Mouse (Mus musculus) embryonic facial prominence, embryonic 13.5 days (tissue): ENCODE results near the gene Sik3. TPM values are rescaled to one million over a fixed set of nuclear protein-coding genes. Genes with fewer than 3 reads are reported as not detected.

Experiments
- ATAC-seq: fragments of 200-750 bp; cut with Nextera tagmentation; 2 replicates; pipeline ENCODE4 v1.8.0; 2017; ENCODE audit warnings: low read depth; ENCODE audit not compliant: insufficient number of reproducible peaks, insufficient read depth, low FRiP score, low TSS enrichment
- H3K27ac ChIP-seq: fragments of 300-500 bp; sonication (generic); 2 replicates; pipeline ENCODE4 v1.5.1; 2015; ENCODE audit warnings: moderate library complexity, mild to moderate bottlenecking, inconsistent platforms
- H3K27me3 ChIP-seq: fragments of 300-500 bp; sonication (generic); 2 replicates; pipeline ENCODE4 v1.6.1; 2015; ENCODE audit warnings: mild to moderate bottlenecking, inconsistent platforms
- H3K36me3 ChIP-seq: fragments of 300-500 bp; sonication (generic); 2 replicates; pipeline ENCODE4 v1.6.1; 2015; ENCODE audit warnings: mild to moderate bottlenecking, inconsistent platforms
- H3K4me1 ChIP-seq: fragments of 300-500 bp; sonication (generic); 2 replicates; pipeline ENCODE4 v1.6.1; 2015; ENCODE audit warnings: inconsistent platforms
- H3K4me2 ChIP-seq: fragments of 300-500 bp; sonication (generic); 2 replicates; pipeline ENCODE4 v1.6.1; 2015; ENCODE audit warnings: moderate library complexity, mild to moderate bottlenecking, inconsistent platforms
- H3K4me3 ChIP-seq: fragments of 300-500 bp; sonication (generic); 2 replicates; pipeline ENCODE4 v1.5.1; 2015; ENCODE audit warnings: mild to moderate bottlenecking, inconsistent platforms
- H3K9ac ChIP-seq: fragments of 300-500 bp; sonication (generic); 2 replicates; pipeline ENCODE4 v1.6.1; 2015; ENCODE audit warnings: mild to moderate bottlenecking, inconsistent platforms
- H3K9me3 ChIP-seq: fragments of 300-500 bp; sonication (generic); 2 replicates; pipeline ENCODE4 v1.6.1; 2016; ENCODE audit warnings: inconsistent platforms
- WGBS: fragments of 180-500 bp; shearing (Covaris S2); methylation state at CpG from one replicate; pipeline ENCODE4 v1.1.7; 2015; ENCODE audit warnings: mixed read lengths; 5-methylcytosine and 5-hydroxymethylcytosine counted together
- polyA plus RNA-seq: library from polyadenylated mRNA; unstranded; fragments of >200 nt; fragmentation: Nextera tagmentation; extraction: Ambion mirVana; gene quantifications from 2 replicates; pipeline ENCODE4 v1.2.1, GENCODE M21; 2015

Sik3 gene
- 7.4 and 9.3 TPM in 2 replicates for polyA plus RNA-seq

DNA sequence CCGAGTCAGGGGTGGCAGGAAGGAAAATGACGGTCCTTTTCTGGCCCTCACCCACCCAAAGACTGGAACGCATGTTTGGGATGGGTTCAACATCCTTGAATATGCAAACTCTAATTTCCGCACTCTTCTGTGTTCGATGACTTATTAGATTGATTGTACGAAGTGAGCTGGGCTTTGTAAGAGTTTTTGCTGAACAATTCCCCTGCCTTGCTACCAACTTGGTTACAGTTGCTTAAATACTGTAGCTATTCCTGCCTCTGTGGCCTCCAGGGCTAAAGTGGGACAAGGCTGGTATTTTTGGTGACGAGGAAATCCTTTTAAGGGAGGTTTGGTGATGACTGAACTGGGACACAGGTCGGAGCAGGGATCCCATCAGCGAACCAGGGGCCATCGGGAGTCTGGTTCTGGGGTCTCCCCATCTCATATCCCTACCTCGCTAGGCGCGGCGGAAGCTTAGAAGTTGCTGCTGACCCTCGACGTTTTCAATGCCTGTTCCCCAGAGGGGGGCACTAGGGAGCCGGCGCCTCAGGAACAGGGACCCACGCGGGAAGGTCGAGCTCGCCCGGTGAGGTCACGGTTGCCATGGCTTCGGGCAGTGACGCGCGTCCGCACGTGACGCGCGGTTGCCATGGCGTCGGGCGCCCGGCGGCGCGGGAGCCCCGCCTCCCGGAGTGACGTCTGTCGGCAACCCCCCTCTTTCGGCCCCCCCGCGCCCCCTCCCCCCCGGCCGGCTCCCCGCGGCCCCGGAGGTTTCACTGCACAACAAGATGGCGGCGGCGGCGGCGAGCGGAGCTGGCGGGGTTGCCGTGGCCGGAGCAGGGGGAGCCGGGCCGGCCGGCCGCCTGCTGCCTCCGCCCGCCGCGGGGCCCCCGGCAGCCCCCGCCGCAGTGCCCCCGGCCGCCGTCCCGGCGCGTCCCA lies at the start of gene Sik3, which contains the start of gene Pafah1b2:
Gene Sik3, plus strand, starts transcription at position 730 of the 918 bp plus-strand sequence.
Gene Pafah1b2, minus strand, starts transcription at position 600 of the 918 bp plus-strand sequence.
- ATAC-seq = peak; percentile 77
- no peaks in the 10 kb centered on the region for H3K36me3 ChIP-seq
- H3K9me3 ChIP-seq = no peaks in the 10 kb centered on the region
- H3K4me2 ChIP-seq = peak within 1 kb of the TSS; percentile 75
- 3% methylated on average over 59 of the region's 78 CpGs for WGBS
- H3K9ac ChIP-seq = peak within 1 kb of the TSS; percentile 97
- H3K27me3 ChIP-seq = no peaks in the 10 kb centered on the region
- H3K27ac ChIP-seq = peak within 1 kb of the TSS; percentile 89
- H3K4me1 ChIP-seq = peaks cover 41% of the 10 kb centered on the region
- peak within 1 kb of the TSS; percentile 96 for H3K4me3 ChIP-seq

DNA sequence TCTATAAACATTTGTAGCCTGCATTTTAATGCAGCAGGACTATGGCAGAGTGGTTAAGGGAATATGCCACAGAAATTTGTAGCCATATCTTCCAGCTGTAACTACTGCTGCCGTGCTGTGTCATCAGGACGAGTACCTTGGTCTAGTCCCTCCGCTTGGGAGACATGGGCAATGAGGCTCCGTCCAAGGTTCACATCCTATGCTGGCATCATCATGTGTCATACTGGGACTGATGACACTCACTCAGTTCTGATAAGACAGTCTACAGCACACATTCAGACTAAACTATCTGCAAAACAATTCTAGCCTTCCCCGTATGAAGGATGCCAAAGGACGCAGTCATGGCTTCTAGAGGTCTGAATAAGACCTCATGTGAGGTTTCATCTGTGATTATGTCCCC lies 49.0 kb upstream of the Sik3 start:
- ATAC-seq = no peak
- no peaks in the 10 kb centered on the region for H3K27me3 ChIP-seq
- H3K9me3 ChIP-seq = no peaks in the 10 kb centered on the region
- H3K9ac ChIP-seq = no peak overlapping the region
- H3K27ac ChIP-seq = peak overlapping the region; percentile 16; the same call in 1 of the 2 replicates
- H3K4me3 ChIP-seq = no peak overlapping the region
- peaks cover 3% of the 10 kb centered on the region; the same call in 1 of the 2 replicates for H3K4me1 ChIP-seq
- H3K4me2 ChIP-seq = no peak overlapping the region
- 90% methylated on average over 6 of the region's 6 CpGs for WGBS
- H3K36me3 ChIP-seq = peaks cover 68% of the 10 kb centered on the region

DNA sequence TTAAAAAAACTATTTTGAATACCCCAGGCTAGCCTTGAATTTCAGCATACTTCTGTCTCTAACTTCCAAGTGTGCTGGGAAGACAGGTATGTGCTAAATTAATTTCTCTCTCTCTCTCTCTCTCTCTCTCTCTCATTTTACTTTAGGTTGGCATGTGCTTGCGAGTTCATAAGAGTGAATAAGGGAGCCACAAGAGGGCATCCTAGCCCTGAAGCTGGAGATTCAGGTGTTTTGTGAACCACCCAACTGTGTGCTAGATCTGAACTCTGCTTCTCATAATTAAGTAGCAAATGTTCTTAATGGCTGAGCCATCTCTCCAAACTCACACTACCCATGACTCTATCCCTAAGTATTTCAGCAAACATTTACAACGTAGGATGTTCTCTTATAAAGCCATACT lies 35.7 kb upstream of the Sik3 start:
- WGBS = 89% methylated on average over 2 of the region's 2 CpGs
- Histone ChIP-seq H3K9ac (no peak overlapping the region), H3K27ac (no peak overlapping the region), H3K4me2 (no peak overlapping the region), H3K9me3 (no peaks in the 10 kb centered on the region), H3K4me3 (no peak overlapping the region), H3K36me3 (peaks cover 48% of the 10 kb centered on the region), H3K4me1 (peaks cover 13% of the 10 kb centered on the region), H3K27me3 (no peaks in the 10 kb centered on the region)
- no peak for ATAC-seq

DNA sequence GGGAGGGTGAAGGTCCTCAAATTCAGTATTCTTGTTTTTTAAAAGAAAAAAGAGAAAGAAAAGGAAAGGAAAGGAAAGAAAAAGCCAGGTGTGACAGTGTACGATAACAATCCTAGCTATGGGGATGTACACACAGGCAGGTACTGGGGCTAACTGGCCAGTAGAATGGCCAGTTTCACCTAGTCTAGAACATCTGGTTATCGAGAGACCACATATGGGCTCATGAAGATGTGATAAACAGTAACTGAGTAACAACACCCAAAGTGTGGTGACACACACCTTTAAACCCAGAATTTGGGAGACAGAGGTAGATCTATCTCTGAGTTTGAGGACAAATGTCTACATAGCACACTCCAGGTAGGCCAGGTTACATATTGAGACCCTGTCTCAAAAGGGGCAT lies 32.8 kb upstream of the Sik3 start:
- Histone ChIP-seq H3K4me2 (no peak overlapping the region), H3K9ac (no peak overlapping the region), H3K9me3 (no peaks in the 10 kb centered on the region), H3K4me3 (no peak overlapping the region), H3K4me1 (peaks cover 30% of the 10 kb centered on the region), H3K27me3 (no peaks in the 10 kb centered on the region), H3K36me3 (peaks cover 32% of the 10 kb centered on the region), H3K27ac (no peak overlapping the region)
- no peak for ATAC-seq
- WGBS = 89% methylated on average over 2 of the region's 2 CpGs

DNA sequence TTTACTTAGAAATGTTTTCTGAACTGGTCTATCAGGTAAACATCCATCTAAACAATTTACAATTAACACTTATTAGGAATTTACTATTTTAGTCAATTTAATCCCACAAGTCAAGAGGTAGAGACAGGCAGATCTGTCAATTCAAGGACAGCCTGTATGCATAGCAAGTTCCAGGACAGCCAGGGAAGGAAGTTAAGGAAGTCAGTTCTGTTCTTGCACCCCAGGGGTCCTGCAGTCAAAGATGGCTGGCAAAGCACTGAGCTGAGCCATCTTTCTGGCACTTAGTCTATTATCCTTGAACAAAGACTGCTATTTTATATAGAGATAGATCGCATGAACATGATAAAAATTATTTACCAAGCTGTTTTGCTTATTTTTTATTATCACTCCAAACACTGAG lies 32.0 kb upstream of the Sik3 start:
- Histone ChIP-seq H3K4me1 (peaks cover 30% of the 10 kb centered on the region), H3K4me3 (no peak overlapping the region), H3K27ac (no peak overlapping the region), H3K27me3 (no peaks in the 10 kb centered on the region), H3K9ac (no peak overlapping the region), H3K9me3 (no peaks in the 10 kb centered on the region), H3K36me3 (peaks cover 26% of the 10 kb centered on the region), H3K4me2 (no peak overlapping the region)
- no peak for ATAC-seq
- WGBS = 98% methylated on average over 1 of the region's 1 CpGs

DNA sequence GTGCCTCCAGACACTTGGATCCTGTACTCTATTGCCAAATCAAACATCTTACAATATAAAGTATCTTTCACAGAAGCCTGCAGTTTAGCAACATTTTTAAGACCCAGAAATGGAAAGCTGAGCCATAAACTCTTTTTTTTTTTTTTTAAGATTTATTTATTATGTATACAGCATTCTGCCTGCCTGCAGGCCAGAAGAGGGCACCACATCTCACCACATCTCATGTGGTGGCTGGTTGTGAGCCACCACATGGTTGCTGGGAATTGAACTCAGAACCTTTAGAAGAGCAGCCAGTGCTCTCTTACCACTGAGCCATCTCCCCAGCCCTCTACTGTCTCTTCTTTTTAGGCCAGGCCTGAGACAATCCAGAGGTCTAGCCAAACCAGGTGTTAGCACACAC lies 31.3 kb upstream of the Sik3 start:
- Histone ChIP-seq H3K4me1 (peaks cover 30% of the 10 kb centered on the region), H3K9ac (no peak overlapping the region), H3K36me3 (peaks cover 21% of the 10 kb centered on the region), H3K4me3 (no peak overlapping the region), H3K4me2 (no peak overlapping the region; the same call in 1 of the 2 replicates), H3K27me3 (no peaks in the 10 kb centered on the region), H3K9me3 (no peaks in the 10 kb centered on the region), H3K27ac (no peak overlapping the region)
- ATAC-seq = no peak

DNA sequence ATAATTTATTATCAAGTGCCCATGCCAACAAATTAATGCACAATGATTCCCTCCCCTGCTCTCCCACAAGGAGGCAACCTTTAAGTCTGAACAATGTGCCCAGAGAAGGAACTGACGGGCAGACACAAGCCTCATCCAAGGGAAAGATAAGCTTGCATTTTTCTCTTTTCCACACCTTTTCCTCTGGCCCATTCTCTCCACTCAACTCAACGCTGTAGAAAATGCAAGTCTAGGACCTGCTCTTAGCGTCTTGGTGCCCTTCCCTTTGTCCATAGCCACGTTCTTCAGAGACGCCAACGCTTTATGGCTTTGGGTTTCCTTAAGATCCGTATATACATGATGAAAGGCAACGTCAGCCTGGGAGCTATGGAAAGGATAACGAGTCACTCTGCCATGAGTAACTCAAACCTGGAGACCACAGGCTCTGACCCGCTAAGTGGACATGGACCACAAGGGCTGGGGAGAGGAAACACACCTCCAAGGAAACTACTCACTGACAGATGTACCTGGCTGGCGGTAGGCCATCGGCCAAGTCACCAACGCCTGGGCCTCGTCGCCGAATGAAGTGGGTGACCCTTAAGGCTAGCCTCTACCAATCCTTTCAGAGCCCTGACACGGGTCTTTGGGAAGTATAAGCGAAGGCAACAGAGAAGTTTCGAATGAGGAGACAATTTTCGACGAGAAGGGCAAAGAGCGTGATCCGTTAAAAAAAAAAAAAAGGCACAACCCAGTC lies 28.8 kb upstream of the Sik3 start:
- no peaks in the 10 kb centered on the region for H3K27me3 ChIP-seq
- H3K9ac ChIP-seq = peak overlapping the region; percentile 98
- no peak for ATAC-seq
- H3K9me3 ChIP-seq = no peaks in the 10 kb centered on the region
- peaks cover 30% of the 10 kb centered on the region for H3K4me1 ChIP-seq
- H3K4me3 ChIP-seq = peak overlapping the region; percentile 97
- H3K4me2 ChIP-seq = peak overlapping the region; percentile 75
- peak overlapping the region; percentile 95 for H3K27ac ChIP-seq
- WGBS = under 1% methylated on average over 23 of the region's 23 CpGs
- peaks cover 11% of the 10 kb centered on the region for H3K36me3 ChIP-seq

DNA sequence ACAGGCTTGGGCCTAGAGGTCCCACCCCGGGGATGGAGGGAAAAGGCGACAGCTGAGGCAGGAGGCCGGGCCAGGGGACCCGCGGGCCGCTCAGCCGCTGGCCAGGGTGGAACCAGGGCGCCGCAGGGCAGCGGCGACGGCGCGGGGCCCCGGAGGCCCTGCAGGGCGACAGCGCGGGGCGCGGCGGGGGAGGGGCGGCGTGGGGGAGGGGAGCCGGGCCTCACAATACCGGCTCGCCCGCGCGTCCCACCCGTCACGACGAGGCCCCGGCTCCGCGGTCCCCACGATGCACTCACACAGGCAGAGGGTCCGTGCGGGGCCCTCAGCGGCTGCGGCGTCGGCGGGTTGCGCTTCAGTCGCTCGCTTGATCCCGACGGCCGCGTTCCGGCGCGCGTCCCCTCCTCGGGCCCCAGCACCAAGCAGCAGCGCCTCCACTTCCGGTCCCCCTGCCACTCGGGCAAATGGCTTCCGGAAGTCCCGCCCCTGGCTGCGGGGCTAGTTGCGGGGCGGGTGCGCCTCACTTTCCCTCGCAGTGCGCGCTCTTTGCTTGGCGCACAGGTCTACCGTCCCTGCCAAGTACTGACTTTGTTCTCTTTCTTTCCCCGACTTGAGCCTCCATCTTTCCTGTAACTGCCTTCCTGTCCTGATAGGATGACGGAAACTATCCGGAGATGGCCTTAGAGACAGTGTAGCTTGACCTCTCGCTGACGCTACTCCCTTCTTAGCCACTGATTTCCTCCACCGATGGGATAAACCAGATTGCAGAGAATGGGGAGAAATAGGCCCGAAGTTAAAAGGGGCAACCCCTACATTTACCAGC lies 28.0 kb upstream of the Sik3 start:
- Histone ChIP-seq H3K9ac (peak overlapping the region; percentile 98), H3K4me3 (peak overlapping the region; percentile 97), H3K4me2 (peak overlapping the region; percentile 75), H3K9me3 (no peaks in the 10 kb centered on the region), H3K27ac (peak overlapping the region; percentile 95), H3K27me3 (no peaks in the 10 kb centered on the region), H3K36me3 (peaks cover 11% of the 10 kb centered on the region), H3K4me1 (peaks cover 30% of the 10 kb centered on the region)
- ATAC-seq = peak; percentile 86
- WGBS = under 1% methylated on average over 75 of the region's 76 CpGs

DNA sequence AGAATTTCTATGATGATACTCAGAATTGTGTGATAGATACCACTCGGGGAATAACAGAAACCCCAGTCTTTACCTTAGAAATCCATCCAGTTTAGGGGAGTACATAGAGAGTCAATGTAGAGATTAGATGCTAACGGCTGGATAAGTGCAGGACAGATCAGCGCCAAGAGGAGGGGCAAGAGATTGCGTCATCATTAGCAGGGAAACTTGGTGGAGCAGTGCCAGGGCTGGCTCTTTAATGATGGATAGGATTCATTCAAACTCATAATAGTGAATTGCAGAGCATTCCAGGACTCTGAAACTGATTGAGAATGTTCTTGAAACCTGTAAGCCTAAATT lies 27.4 kb upstream of the Sik3 start:
- ATAC-seq = peak; percentile 53; the same call in 1 of the 2 replicates
- Histone ChIP-seq H3K4me3 (peak overlapping the region; percentile 97), H3K27ac (peak overlapping the region; percentile 95), H3K9me3 (no peaks in the 10 kb centered on the region), H3K4me2 (peak overlapping the region; percentile 75), H3K36me3 (peaks cover 11% of the 10 kb centered on the region), H3K9ac (peak overlapping the region; percentile 98), H3K27me3 (no peaks in the 10 kb centered on the region), H3K4me1 (peaks cover 27% of the 10 kb centered on the region)
- 2% methylated on average over 4 of the region's 4 CpGs for WGBS

DNA sequence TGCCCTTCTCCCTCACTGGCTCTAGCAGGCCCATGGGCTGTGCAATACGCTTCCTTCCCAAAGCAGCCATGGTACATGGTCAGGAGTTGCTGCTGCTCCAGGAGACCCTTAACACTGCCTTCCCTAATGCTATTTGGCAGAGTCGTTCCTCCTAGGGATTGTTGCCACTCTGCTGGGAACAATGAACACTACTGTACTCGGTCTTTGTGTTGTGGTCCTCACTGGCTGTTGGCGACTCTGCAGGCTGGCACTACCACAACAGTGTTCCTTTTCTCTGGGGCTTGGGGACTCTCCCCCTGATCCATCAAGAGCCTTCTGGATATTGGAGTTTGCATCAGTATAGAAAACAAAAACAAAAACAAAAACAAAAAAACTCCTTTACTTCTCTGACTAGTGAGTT lies 13.6 kb upstream of the Sik3 start:
- WGBS = 50% methylated on average over 4 of the region's 4 CpGs
- Histone ChIP-seq H3K27me3 (no peaks in the 10 kb centered on the region), H3K4me1 (peaks cover 2% of the 10 kb centered on the region; the same call in 1 of the 2 replicates), H3K4me3 (no peak overlapping the region), H3K4me2 (no peak overlapping the region), H3K36me3 (no peaks in the 10 kb centered on the region), H3K9ac (no peak overlapping the region), H3K27ac (no peak overlapping the region), H3K9me3 (no peaks in the 10 kb centered on the region)
- ATAC-seq = no peak

DNA sequence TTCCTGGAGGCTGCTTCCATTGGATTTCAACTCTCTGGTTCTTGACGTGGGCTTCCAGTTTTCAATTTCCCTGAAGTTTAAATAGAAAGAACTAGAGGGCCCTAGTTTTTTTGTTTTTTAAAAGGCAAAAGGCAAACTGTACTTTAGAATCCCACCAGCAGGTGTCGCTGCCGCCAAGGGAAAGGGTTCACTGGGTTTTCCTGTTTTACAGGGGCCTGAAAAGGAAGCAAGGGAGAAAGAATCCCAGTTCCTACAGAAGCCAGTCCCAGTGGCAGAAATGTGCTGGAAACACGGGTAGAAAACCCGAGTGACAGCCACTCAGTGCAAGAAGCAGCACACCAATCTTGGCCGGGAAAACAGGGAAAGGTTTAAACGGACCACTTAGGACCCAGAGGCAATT lies 8.9 kb upstream of the Sik3 start:
- Histone ChIP-seq H3K9me3 (no peaks in the 10 kb centered on the region), H3K4me1 (peaks cover 3% of the 10 kb centered on the region; the same call in 1 of the 2 replicates), H3K4me2 (no peak overlapping the region), H3K27ac (no peak overlapping the region), H3K4me3 (no peak overlapping the region), H3K9ac (no peak overlapping the region), H3K27me3 (no peaks in the 10 kb centered on the region), H3K36me3 (no peaks in the 10 kb centered on the region)
- 7% methylated on average over 7 of the region's 7 CpGs for WGBS
- ATAC-seq = no peak
